Mouse (Mus musculus) stomach, embryonic 14.5 days (tissue): ENCODE results near the gene Cd84. TPM values are rescaled to one million over a fixed set of nuclear protein-coding genes. Genes with fewer than 3 reads are reported as not detected.
"Not testable (repeated sequence)": the region's sequence is repeated elsewhere in the genome, so short reads cannot be mapped to it uniquely, and the experiment has no call there.

Source experiments
- ATAC-seq: fragments of 200-750 bp; cut with Nextera tagmentation; 2 replicates; pipeline ENCODE4 v1.8.0; 2017; ENCODE audit warnings: low read depth, moderate TSS enrichment; ENCODE audit not compliant: insufficient number of reproducible peaks, insufficient read depth, low FRiP score
- H3K27ac ChIP-seq: fragments of 300-500 bp; sonication (generic); 2 replicates; pipeline ENCODE4 v1.5.1; 2014; ENCODE audit warnings: mild to moderate bottlenecking, low read length, moderate library complexity, mixed read lengths
- H3K27me3 ChIP-seq: fragments of 300-500 bp; sonication (generic); 2 replicates; pipeline ENCODE4 v1.6.1; 2014; ENCODE audit warnings: low read length, control low read depth, mixed read lengths; ENCODE audit not compliant: control insufficient read depth, insufficient read depth
- H3K36me3 ChIP-seq: fragments of 300-500 bp; sonication (generic); 2 replicates; pipeline ENCODE4 v1.6.1; 2014; ENCODE audit warnings: mild to moderate bottlenecking, control low read depth, low read length, moderate library complexity, mixed read lengths; ENCODE audit not compliant: control insufficient read depth, insufficient read depth
- H3K4me1 ChIP-seq: fragments of 300-500 bp; sonication (generic); 2 replicates; pipeline ENCODE4 v1.6.1; 2014; ENCODE audit warnings: low read length, control low read depth, mixed read lengths; ENCODE audit not compliant: control insufficient read depth, insufficient read depth
- H3K4me2 ChIP-seq: fragments of 300-500 bp; sonication (generic); replicated peaks from 2 replicates; pipeline ENCODE4 v1.6.1; 2014; ENCODE audit warnings: low read depth, low read length, control low read depth
- H3K4me3 ChIP-seq: fragments of 300-500 bp; sonication (generic); 2 replicates; pipeline ENCODE4 v1.5.1; 2014; ENCODE audit warnings: low read depth, low read length, control low read depth
- H3K9ac ChIP-seq: fragments of 300-500 bp; sonication (generic); replicated peaks from 2 replicates; pipeline ENCODE4 v1.6.1; 2014; ENCODE audit warnings: low read depth, mild to moderate bottlenecking, control low read depth, low read length, moderate library complexity, mixed read lengths
- H3K9me3 ChIP-seq: fragments of 300-500 bp; sonication (generic); 2 replicates; pipeline ENCODE4 v1.6.1; 2016; ENCODE audit warnings: low read depth, low read length, control low read depth; ENCODE audit not compliant: control insufficient read depth
- WGBS: fragments of 180-500 bp; shearing (Covaris S2); extraction: QIAGEN DNeasy Blood & Tissue Kit; methylation state at CpG from one replicate; pipeline ENCODE4 v1.1.7; 2014; 5-methylcytosine and 5-hydroxymethylcytosine counted together
- polyA plus RNA-seq: library from polyadenylated mRNA; unstranded; fragments of >200 nt; fragmentation: Nextera tagmentation; extraction: Ambion mirVana; gene quantifications from 2 replicates; pipeline ENCODE4 v1.2.1, GENCODE M21; 2014

The Cd84 gene
- polyA plus RNA-seq: 1.1 and 2.1 TPM in 2 replicates

- Histone ChIP-seq H3K9me3 (no peaks in the 10 kb centered on the region), H3K4me2 (no peak within 1 kb of the TSS), H3K27ac (no peak within 1 kb of the TSS), H3K4me3 (no peak within 1 kb of the TSS), H3K27me3 (no peaks in the 10 kb centered on the region), H3K9ac (no peak within 1 kb of the TSS), H3K36me3 (no peaks in the 10 kb centered on the region), H3K4me1 (no peaks in the 10 kb centered on the region)
- WGBS: 85% methylated on average over 3 of the region's 3 CpGs
- ATAC-seq: no peak
Observed at GRCm38 (mm10) chr1:171839488-171839887, at the start of gene Cd84. TSS of gene Cd84 (plus strand) at chr1:171839697.

- 90% methylated on average over 3 of the region's 3 CpGs for WGBS
- Histone ChIP-seq H3K9me3 (0 out of 2 replicates have a peak, but pooled peaks cover 4% of the 10 kb centered on the region), H3K4me2 (no peak overlapping the region), H3K36me3 (no peaks in the 10 kb centered on the region), H3K27ac (no peak overlapping the region), H3K9ac (no peak overlapping the region), H3K4me3 (no peak overlapping the region), H3K27me3 (no peaks in the 10 kb centered on the region), H3K4me1 (0 out of 2 replicates have a peak, but pooled peaks cover 3% of the 10 kb centered on the region)
- ATAC-seq: no peak
Observed at GRCm38 (mm10) chr1:171791491-171791890, 48.0 kb upstream of the Cd84 start.

GRCm38 (mm10) chr1:171796185-171796584 is 43.3 kb upstream of the Cd84 start:
- ATAC-seq: no peak
- Histone ChIP-seq H3K36me3 (no peaks in the 10 kb centered on the region), H3K4me3 (no peak overlapping the region), H3K9me3 (0 out of 2 replicates have a peak, but pooled peaks cover 4% of the 10 kb centered on the region), H3K9ac (no peak overlapping the region), H3K27me3 (no peaks in the 10 kb centered on the region), H3K4me2 (no peak overlapping the region), H3K4me1 (no peaks in the 10 kb centered on the region), H3K27ac (no peak overlapping the region)
- WGBS: 57% methylated on average over 2 of the region's 2 CpGs

GRCm38 (mm10) chr1:171797840-171798239 is 41.7 kb upstream of the Cd84 start:
- no peak overlapping the region for H3K9ac ChIP-seq
- H3K4me1 ChIP-seq: no peaks in the 10 kb centered on the region
- no peaks in the 10 kb centered on the region for H3K27me3 ChIP-seq
- no peak for ATAC-seq
- no peak overlapping the region for H3K4me3 ChIP-seq
- WGBS: 53% methylated on average over 1 of the region's 1 CpGs
- H3K36me3 ChIP-seq: no peaks in the 10 kb centered on the region
- no peak overlapping the region for H3K4me2 ChIP-seq
- no peaks in the 10 kb centered on the region for H3K9me3 ChIP-seq
- no peak overlapping the region for H3K27ac ChIP-seq

GRCm38 (mm10) chr1:171799648-171800047 is 39.8 kb upstream of the Cd84 start:
- no peak for ATAC-seq
- Histone ChIP-seq H3K4me2 (no peak overlapping the region), H3K36me3 (no peaks in the 10 kb centered on the region), H3K9me3 (no peaks in the 10 kb centered on the region), H3K9ac (no peak overlapping the region), H3K27ac (no peak overlapping the region), H3K27me3 (no peaks in the 10 kb centered on the region), H3K4me1 (no peaks in the 10 kb centered on the region), H3K4me3 (no peak overlapping the region)
- WGBS: 78% methylated on average over 4 of the region's 4 CpGs

GRCm38 (mm10) chr1:171811048-171811447 is 28.4 kb upstream of the Cd84 start:
- H3K27me3 ChIP-seq, H3K4me3 ChIP-seq, ATAC-seq, H3K36me3 ChIP-seq, H3K9ac ChIP-seq, H3K27ac ChIP-seq, H3K4me2 ChIP-seq, H3K9me3 ChIP-seq, H3K4me1 ChIP-seq: not testable (repeated sequence)
- WGBS: 80% methylated on average over 1 of the region's 1 CpGs

GRCm38 (mm10) chr1:171815545-171816439 is 23.7 kb upstream of the Cd84 start:
- no peak overlapping the region for H3K27ac ChIP-seq
- 12% methylated on average over 8 of the region's 8 CpGs for WGBS

GRCm38 (mm10) chr1:171816991-171817390 is 22.5 kb upstream of the Cd84 start:
- no peak overlapping the region for H3K4me2 ChIP-seq
- no peaks in the 10 kb centered on the region for H3K36me3 ChIP-seq
- no peak for ATAC-seq
- no peaks in the 10 kb centered on the region for H3K4me1 ChIP-seq
- whole genome bisulfite sequencing: 77% methylated on average over 4 of the region's 4 CpGs
- H3K4me3 ChIP-seq: no peak overlapping the region
- H3K27me3 ChIP-seq: no peaks in the 10 kb centered on the region
- no peaks in the 10 kb centered on the region for H3K9me3 ChIP-seq
- H3K27ac ChIP-seq: no peak overlapping the region
- no peak overlapping the region for H3K9ac ChIP-seq

More at GRCm38 (mm10) chr1:171815545-171816439, 23.7 kb upstream of the Cd84 start:
- Histone ChIP-seq H3K4me2 (no peak overlapping the region), H3K9ac (no peak overlapping the region), H3K9me3 (no peaks in the 10 kb centered on the region), H3K27me3 (no peaks in the 10 kb centered on the region), H3K4me3 (no peak overlapping the region), H3K4me1 (no peaks in the 10 kb centered on the region), H3K36me3 (no peaks in the 10 kb centered on the region)
- ATAC-seq: no peak
